Mouse (Mus musculus): ENCODE results near the gene Epn2. TPM values are rescaled to one million over a fixed set of nuclear protein-coding genes. Genes with fewer than 3 reads are reported as not detected.

Epn2 gene
- 0.39 and 3.0 TPM in 2 replicates for polyA plus RNA-seq (2012; ENCODE audit: low replicate concordance)

DNA sequence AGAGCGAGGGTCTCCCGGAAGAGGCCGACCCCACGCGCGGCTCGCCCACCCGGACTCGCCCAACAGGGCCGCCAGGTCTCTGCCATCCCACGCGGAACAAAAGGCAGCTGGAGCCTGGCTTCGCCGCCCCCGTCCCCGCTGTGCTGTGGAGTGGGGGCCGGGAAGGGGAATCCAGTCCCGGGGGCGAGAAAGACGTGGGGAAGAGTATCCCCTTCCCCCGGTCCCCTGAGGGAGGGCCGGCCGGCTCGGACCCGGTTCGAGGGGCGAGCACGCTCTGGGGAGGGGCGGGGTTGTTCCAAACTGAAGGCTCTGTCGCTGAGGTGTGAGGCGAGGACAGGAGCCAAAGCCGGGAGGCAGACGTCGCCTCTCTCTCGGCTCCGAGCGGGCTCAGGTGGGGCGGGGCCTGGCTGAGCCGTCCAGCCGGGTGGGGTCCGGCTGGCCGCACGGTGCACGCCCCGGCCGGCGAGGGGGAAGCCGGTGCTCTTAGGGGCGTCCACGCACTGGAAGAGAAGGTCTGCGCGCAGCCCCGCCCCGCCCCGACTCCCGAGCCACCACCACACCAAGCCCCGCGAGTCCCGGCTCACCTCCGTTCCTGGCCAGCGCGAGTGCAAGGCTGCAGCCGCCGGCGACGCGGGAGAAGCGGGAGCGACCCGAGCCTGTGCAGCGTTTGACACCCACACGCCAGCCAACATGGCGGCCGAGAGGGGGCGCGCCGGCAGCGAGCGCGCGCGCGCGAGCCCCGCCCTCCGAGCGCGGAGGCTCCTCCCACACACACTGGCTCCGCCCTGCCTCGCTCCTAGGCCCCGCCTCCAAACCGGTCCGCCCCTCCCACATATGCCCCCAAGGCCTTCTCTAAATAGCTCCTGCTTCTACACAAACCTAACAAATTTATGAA lies at the start of gene Epn2:
Epn2 (minus strand) TSS at position 705 of the 895 bp plus-strand sequence.

DNA sequence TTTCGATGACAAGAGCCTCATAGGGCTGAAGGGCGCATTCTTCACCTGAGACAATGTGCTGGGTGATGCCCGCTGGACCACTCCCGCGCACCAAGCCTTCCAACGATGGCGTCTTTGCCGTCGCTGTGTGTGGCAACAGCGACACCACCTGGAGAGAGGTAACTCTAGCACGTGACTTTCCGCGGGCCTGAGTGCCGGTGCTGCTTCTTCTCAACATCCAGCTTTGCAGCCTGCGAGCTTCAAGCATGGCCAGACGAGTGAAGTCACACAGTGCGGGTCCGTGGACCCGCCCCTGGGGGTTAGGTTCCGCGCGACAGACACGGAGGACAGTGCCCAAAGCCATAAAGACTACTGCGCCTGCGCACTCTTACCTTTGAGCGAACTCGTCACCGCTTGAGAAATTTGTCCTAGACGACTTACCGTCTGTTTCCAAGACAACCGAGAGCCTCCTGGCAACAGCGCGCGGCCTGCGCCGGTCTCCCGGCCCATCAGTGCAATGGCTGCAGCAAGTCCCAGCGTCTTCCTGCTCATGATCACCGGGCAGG lies 74.7 kb downstream of the Epn2 start, which contains the start of gene B9d1:
B9d1 (plus strand) TSS at position 432 of the 545 bp plus-strand sequence.

DNA sequence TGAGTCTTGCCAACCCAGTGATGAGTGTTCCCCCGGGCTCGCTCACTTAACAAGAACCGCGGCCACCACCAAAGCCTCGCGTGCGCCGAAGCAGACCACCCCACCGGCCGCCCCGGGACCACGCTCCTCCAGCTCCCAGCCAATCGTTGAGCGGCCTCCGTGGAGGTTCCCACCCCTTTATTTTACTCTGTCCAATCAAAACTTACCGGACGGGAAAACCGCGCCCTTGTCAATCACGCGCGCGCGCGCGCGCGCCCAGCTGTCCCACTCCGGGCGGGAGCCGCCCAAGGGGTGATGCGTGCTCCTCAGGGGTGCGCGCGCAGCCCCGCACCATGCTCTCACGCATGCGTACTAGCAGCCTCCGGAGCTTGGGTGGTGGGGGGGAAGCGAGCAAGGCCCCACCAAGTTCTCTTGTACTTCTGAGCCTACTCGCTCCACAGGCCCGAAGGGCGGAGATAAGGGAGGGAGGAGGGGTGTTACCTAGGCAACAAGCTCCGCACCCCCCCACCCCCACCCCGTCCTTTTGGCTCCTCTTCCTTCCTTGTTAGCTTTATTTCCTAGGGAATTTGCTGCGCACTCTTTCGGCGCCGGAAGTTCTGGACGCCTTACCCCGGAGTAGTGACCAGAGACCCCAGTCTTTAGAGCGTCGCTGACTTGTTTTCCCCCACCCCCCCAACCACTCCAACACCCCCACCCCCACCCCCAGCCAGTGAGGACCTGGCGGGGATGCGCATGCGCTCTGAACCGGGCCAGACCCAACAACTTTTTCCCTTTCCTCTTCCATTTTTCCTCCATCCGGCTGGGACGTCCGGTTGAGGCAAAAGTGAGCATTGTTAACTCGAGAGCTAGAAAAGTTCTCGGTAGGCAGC lies 85.1 kb downstream of the Epn2 start, which contains the start of gene Mapk7:
Mapk7 (minus strand) TSS at position 278 of the 869 bp plus-strand sequence.

DNA sequence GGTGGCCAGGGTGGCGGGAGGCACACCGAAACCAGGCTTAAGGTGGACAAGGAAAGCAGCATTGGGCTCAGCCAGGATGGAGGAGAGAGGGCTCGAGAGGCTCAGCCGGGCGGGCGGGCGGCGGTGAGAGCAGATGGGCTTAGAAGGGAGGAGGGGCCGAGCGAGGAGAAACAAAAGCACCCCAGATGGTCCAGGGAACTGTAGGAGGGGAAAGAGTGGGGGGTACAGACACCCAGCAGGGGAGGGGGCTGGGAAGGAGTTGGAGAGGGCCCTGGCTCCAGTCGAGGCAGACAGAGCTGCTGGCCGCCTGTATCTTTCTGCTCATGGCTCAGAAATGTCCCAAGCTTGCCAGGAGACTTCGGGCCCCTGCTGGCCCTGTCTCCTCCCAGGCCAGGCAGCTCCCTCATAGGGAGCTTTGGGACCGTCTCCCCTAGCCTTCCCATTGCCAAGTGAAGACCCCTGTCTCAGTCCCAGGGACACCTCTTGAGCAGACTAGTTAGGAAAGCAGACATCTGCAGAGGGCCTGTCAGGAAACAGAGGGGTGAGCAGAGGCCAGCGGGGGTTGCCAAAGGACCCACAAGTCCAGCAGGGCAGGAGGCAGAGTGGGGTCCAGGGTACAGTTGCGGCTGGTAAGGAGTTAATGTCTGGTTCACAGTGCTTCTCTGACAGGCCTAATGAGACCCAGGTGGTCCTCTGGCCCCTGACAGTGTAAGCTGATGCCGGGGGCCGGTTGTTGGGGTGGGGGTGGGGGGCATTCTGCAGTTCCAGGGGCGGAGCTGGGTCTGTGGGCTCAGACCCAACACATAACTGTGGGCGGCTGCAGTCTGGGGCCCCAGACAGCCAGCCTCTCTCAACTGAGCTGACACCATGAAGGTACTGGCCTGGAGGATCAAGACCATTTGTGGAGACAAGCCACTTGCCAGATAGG lies 94.6 kb downstream of the Epn2 start, which contains the start of gene Mfap4:
Mfap4 (plus strand) TSS at position 819 of the 928 bp plus-strand sequence.

Other genes starting within 250 kb of the Epn2 start
- not detected in 2 replicates for gene Slc47a2, start 236.8 kb downstream of the Epn2 start, polyA plus RNA-seq (2012; ENCODE audit: low replicate concordance)
- not detected in 2 replicates for gene Slc47a1, start 201.3 kb downstream of the Epn2 start, polyA plus RNA-seq (2012; ENCODE audit: low replicate concordance)
- gene Rnf112, start 125.6 kb downstream of the Epn2 start, polyA plus RNA-seq (2012; ENCODE audit: low replicate concordance) = not detected in 2 replicates
- gene Mfap4, start 94.3 kb downstream of the Epn2 start, polyA plus RNA-seq (2012; ENCODE audit: low replicate concordance) = 0.26 TPM in 1 of 2 replicates, not detected in the other
- gene Mapk7, start 85.3 kb downstream of the Epn2 start, polyA plus RNA-seq (2012; ENCODE audit: low replicate concordance) = 24.2 and 32.0 TPM in 2 replicates
- 1.8 and 4.2 TPM in 2 replicates for gene B9d1, start 74.5 kb downstream of the Epn2 start, polyA plus RNA-seq (2012; ENCODE audit: low replicate concordance)
- gene Grap, start 73.6 kb upstream of the Epn2 start, polyA plus RNA-seq (2012; ENCODE audit: low replicate concordance) = 25.8 and 39.1 TPM in 2 replicates
- 29.6 and 33.2 TPM in 2 replicates for gene Fam83g, start 104.4 kb upstream of the Epn2 start, polyA plus RNA-seq (2012; ENCODE audit: low replicate concordance)
- gene Slc5a10, start 141.1 kb upstream of the Epn2 start, polyA plus RNA-seq (2012; ENCODE audit: low replicate concordance) = not detected in 2 replicates
- gene Prpsap2, start 182.4 kb upstream of the Epn2 start, polyA plus RNA-seq (2012; ENCODE audit: low replicate concordance) = 7.3 and 10.4 TPM in 2 replicates